Mouse (Mus musculus) v-Abl transformed pro-B cells (cell line): ENCODE measurements around the gene Mmp24.

Experiments used
- in situ Hi-C, 2 experiments: fragments of 400-800 bp; cut with MboI; formaldehyde crosslinking; loops; one replicate each; pipeline ENCODE4 v1.15.1; 2025; ENCODE audit not compliant: unreplicated experiment in 2 of 2

Gene Mmp24

GRCm38 (mm10) chr2:155846930-155847329 lies 71.8 kb downstream of the Mmp24 start:
- in situ Hi-C loops, result loop anchor here (10.0 to 25.0 kb wide), 3 partner anchors 288 to 438 kb away; no protein-coding TSS in a partner anchor

GRCm38 (mm10) chr2:155848291-155848690 lies 73.1 kb downstream of the Mmp24 start:
- in situ Hi-C loops, result loop anchor here (10.0 to 25.0 kb wide), 3 partner anchors 287 to 437 kb away; no protein-coding TSS in a partner anchor

GRCm38 (mm10) chr2:155849464-155849863 lies 74.3 kb downstream of the Mmp24 start:
- in situ Hi-C loops, result loop anchor here (10.0 to 25.0 kb wide), 3 partner anchors 285 to 435 kb away; no protein-coding TSS in a partner anchor

GRCm38 (mm10) chr2:155850120-155850519 lies 75.0 kb downstream of the Mmp24 start:
- in situ Hi-C loops, result loop anchor here (5.0 kb wide), 4 partner anchors 92 to 412 kb away; partner anchors contain the start of genes Gdf5 (in 1 of the 2) and Gm15557 (in 1 of the 2)

GRCm38 (mm10) chr2:155852536-155852935 lies 77.4 kb downstream of the Mmp24 start:
- in situ Hi-C loops, result loop anchor here (5.0 kb wide), 4 partner anchors 90 to 410 kb away; partner anchors contain the start of genes Gdf5 (in 1 of the 2) and Gm15557 (in 1 of the 2)

- in situ Hi-C loops, result no loop called here
Measured at GRCm38 (mm10) chr2:155860102-155860501, 85.0 kb downstream of the Mmp24 start.

GRCm38 (mm10) chr2:155861581-155861980 lies 86.4 kb downstream of the Mmp24 start:
- in situ Hi-C loops, result no loop called here

- in situ Hi-C loops, result no loop called here
Measured at GRCm38 (mm10) chr2:155862573-155863300, 87.6 kb downstream of the Mmp24 start.

- in situ Hi-C loops, result no loop called here
Measured at GRCm38 (mm10) chr2:155863301-155863867, 88.2 kb downstream of the Mmp24 start.
